ENCODE assay signal across 12 mouse cellular contexts in genomic region chr5:137951218-137951617, GRCm38 (mm10). TPM values are rescaled to one million over a fixed set of nuclear protein-coding genes. Genes with fewer than 3 reads are reported as not detected.
DNase-seq lines count a peak whose midpoint lies in the region; ATAC-seq and TF ChIP-seq lines count a peak whose summit lies in the region.
"Had no signal": no experiment of that assay in that cellular context is flagged by ENCODE, and none has a peak within 500 bp of the region (broad histone marks: within the 10 kb centered on the region; RNA-seq: fewer than 3 reads in every experiment).

No protein-coding gene starts in this region.

- no peak for ATAC-seq in erythroid progenitor cell, adult 5-6 weeks (replicated peaks; ENCODE audit: low FRiP score, poor library complexity, severe bottlenecking)

- H3K27ac ChIP-seq in liver, adult 2 months (replicated peaks; ENCODE audit: insufficient read depth, low read depth, low read length): no peak overlapping the region
- H3K27ac ChIP-seq: hindbrain, embryonic 15.5 days had no signal

- no peaks in the 10 kb centered on the region for H3K79me2 ChIP-seq in liver, adult 2 months (ENCODE audit: control insufficient read depth, insufficient read depth, low read length)

- TF ChIP-seq POLR2A in liver, adult 2 months (IDR thresholded peaks at IDR 0.05; ENCODE audit: extremely low read depth, insufficient read depth, low read length): no peak

- no peaks in the 10 kb centered on the region for H3K36me3 ChIP-seq in liver, adult 2 months (ENCODE audit: control insufficient read depth, insufficient read depth, low read length)
- H3K36me3 ChIP-seq: hindbrain, embryonic 15.5 days had no signal

- peak; percentile 9 for DNase-seq in embryo, embryonic 10 days (ENCODE audit: low spot score)
- no peak for DNase-seq in embryo, embryonic 9.5 days (ENCODE audit: extremely low spot score)
- peak; percentile 40 for DNase-seq in liver, adult 2 months (ENCODE audit: extremely low read depth, low read depth, low spot score)
- no peak for DNase-seq in liver
- DNase-seq in adrenal gland, postnatal 14 days: peak; percentile 46
- DNase-seq in left cerebral cortex, postnatal 14 days (ENCODE audit: low spot score in 2 of 2): peak; percentile 20 to 44
- DNase-seq in urinary bladder, postnatal 25 days (ENCODE audit: low spot score): peak; percentile 15

- intact Hi-C loops in left cerebral cortex, postnatal 14 days (cut with DNase I): loop anchor here (10.0 kb wide), 1 partner anchor 156 kb away; no protein-coding TSS in a partner anchor

- H3K4me1 ChIP-seq in liver, adult 2 months (ENCODE audit: control insufficient read depth, insufficient read depth, low read length): no peaks in the 10 kb centered on the region
- H3K4me1 ChIP-seq: hindbrain, embryonic 15.5 days; megakaryocyte, embryonic 14.5 days had no signal

- TF ChIP-seq CTCF in liver, adult 2 months (IDR thresholded peaks at IDR 0.05; ENCODE audit: low read depth, low read length): peak; percentile 46

- H3K4me3 ChIP-seq in liver, adult 2 months (ENCODE audit: insufficient read depth, low read depth, low read length): no peak overlapping the region
- H3K4me3 ChIP-seq: hindbrain, embryonic 15.5 days; megakaryocyte, embryonic 14.5 days had no signal

- H3K9ac ChIP-seq in liver, adult 2 months (ENCODE audit: low read depth, low read length): no peak overlapping the region
- H3K9ac ChIP-seq: hindbrain, embryonic 15.5 days had no signal

- 38% methylated on average over 6 of the region's 6 CpGs for WGBS in liver, adult 2 months

- no peaks in the 10 kb centered on the region for H3K27me3 ChIP-seq in liver, adult 2 months (ENCODE audit: control insufficient read depth, insufficient read depth, low read length)
- H3K27me3 ChIP-seq: hindbrain, embryonic 15.5 days had no signal

RNA-seq across cellular contexts. Expression of gene Gjc3, which starts 11.7 kb away (rescaled TPM):
- 0.47 and 0.55 TPM in 2 replicates for total RNA-seq in liver, adult 2 months (2014; rRNA removed)
- polyA plus RNA-seq in liver, adult 2 months (2012; rRNA removed): 0.18 and 0.44 TPM in 2 replicates
- 0.70 and 0.94 TPM in 2 replicates for total RNA-seq in adrenal gland, postnatal 14 days (2021)
- 10 to 100 TPM; 12.4 to 14.7 TPM for total RNA-seq in left cerebral cortex, postnatal 14 days (2021)
- total RNA-seq in erythroid progenitor cell, adult 5-6 weeks (2015; ENCODE audit: low replicate concordance): not detected in 2 replicates
- not detected in 2 replicates for total RNA-seq in erythroid progenitor cell, adult 5-6 weeks (2017; ENCODE audit: low replicate concordance)
- polyA plus RNA-seq: embryonic facial prominence, embryonic 11.5 days had no signal

RNA-seq across cellular contexts. Expression of gene Cyp3a13, which starts 29.8 kb away (rescaled TPM):
- 141 and 173 TPM in 2 replicates for total RNA-seq in liver, adult 2 months (2014; rRNA removed)
- polyA plus RNA-seq in liver, adult 2 months (2012; rRNA removed): 22.9 and 28.6 TPM in 2 replicates
- total RNA-seq in adrenal gland, postnatal 14 days (2021): 0.26 and 7.7 TPM in 2 replicates
- under 1 TPM in 1 of 2 experiments, not detected in 1; 0.15 TPM for total RNA-seq in left cerebral cortex, postnatal 14 days (2021)
- not detected in 2 replicates for total RNA-seq in erythroid progenitor cell, adult 5-6 weeks (2015; ENCODE audit: low replicate concordance)
- total RNA-seq in erythroid progenitor cell, adult 5-6 weeks (2017; ENCODE audit: low replicate concordance): not detected in 2 replicates
- polyA plus RNA-seq: embryonic facial prominence, embryonic 11.5 days; hindbrain, embryonic 15.5 days had no signal

RNA-seq across cellular contexts. Expression of gene Azgp1, which starts 30.1 kb away (rescaled TPM):
- 1,462 and 1,614 TPM in 2 replicates for total RNA-seq in liver, adult 2 months (2014; rRNA removed)
- 1,097 and 1,209 TPM in 2 replicates for polyA plus RNA-seq in liver, adult 2 months (2012; rRNA removed)
- total RNA-seq in adrenal gland, postnatal 14 days (2021): 6.4 and 99.5 TPM in 2 replicates
- not detected for total RNA-seq in left cerebral cortex, postnatal 14 days (2021)
- not detected in 2 replicates for total RNA-seq in erythroid progenitor cell, adult 5-6 weeks (2015; ENCODE audit: low replicate concordance)
- not detected in 2 replicates for total RNA-seq in erythroid progenitor cell, adult 5-6 weeks (2017; ENCODE audit: low replicate concordance)
- polyA plus RNA-seq: embryonic facial prominence, embryonic 11.5 days; hindbrain, embryonic 15.5 days; stomach, embryonic 14.5 days had no signal

Comparison
In these comparisons a context has a peak if more than half of its experiments do, and no peak if none do; other contexts are left out.
1. DNase-seq: peak in embryo, embryonic 10 days (single experiment), liver, adult 2 months (single experiment), adrenal gland, postnatal 14 days (single experiment), left cerebral cortex, postnatal 14 days (2 of 2) and urinary bladder, postnatal 25 days (single experiment); none in embryo, embryonic 9.5 days (single experiment) and liver (single experiment).
2. RNA of gene Cyp3a13, which starts 29.8 kb away (total RNA-seq): 141 to 173 TPM in liver, adult 2 months; 0.26 to 7.7 TPM in adrenal gland, postnatal 14 days, 0.15 TPM in left cerebral cortex, postnatal 14 days and not detected in erythroid progenitor cell, adult 5-6 weeks; every median in the first group is over 10 times any median in the second.